Mouse (Mus musculus) inflammation-experienced regulatory T-cells, adult 16 weeks (primary cell): ENCODE data around the gene Cyp39a1. TPM values are rescaled to one million over a fixed set of nuclear protein-coding genes. Genes with fewer than 3 reads are reported as not detected.

Source experiments
- polyA plus RNA-seq: library from polyadenylated mRNA; unstranded; fragments of 100-300 nt; shearing (Covaris generic); gene quantifications from one replicate; pipeline ENCODE4 v1.2.1, GENCODE M21; 2017

Cyp39a1 gene
- 1.3 TPM for polyA plus RNA-seq

GRCm38 (mm10) chr17:43667290-43667843 is at the start of gene Cyp39a1:
Cyp39a1 (plus strand) TSS chr17:43667425.

GRCm38 (mm10) chr17:43629496-43630426 is 37.5 kb upstream of the Cyp39a1 start, which contains the start of gene Tdrd6:
Tdrd6 (minus strand) TSS chr17:43630299.

GRCm38 (mm10) chr17:43666576-43667289 is 492 bp upstream of the Cyp39a1 start, which contains the start of gene Slc25a27:
Slc25a27 (minus strand) TSS chr17:43667214.

Other genes with a start within 250 kb of the Cyp39a1 start
- gene Mep1a, start 164.6 kb upstream of the Cyp39a1 start, polyA plus RNA-seq, result not detected
- gene Ankrd66, start 123.8 kb upstream of the Cyp39a1 start, polyA plus RNA-seq, result not detected
- 2.4 TPM for gene Pla2g7, start 99.3 kb upstream of the Cyp39a1 start, polyA plus RNA-seq
- gene Tdrd6, start 37.1 kb upstream of the Cyp39a1 start, polyA plus RNA-seq, result not detected
- gene Slc25a27, start 211 bp upstream of the Cyp39a1 start, polyA plus RNA-seq, result 15.0 TPM
- not detected for gene Rcan2, start 133.9 kb downstream of the Cyp39a1 start, polyA plus RNA-seq